Mouse (Mus musculus): ENCODE measurements at regions not wholly inside any gene's neighbourhood (a gene's known extent, or its start where the extent isn't known, plus 50 kb on each side); places are given as distances from the start of the nearest gene placed in this dataset.

DNA sequence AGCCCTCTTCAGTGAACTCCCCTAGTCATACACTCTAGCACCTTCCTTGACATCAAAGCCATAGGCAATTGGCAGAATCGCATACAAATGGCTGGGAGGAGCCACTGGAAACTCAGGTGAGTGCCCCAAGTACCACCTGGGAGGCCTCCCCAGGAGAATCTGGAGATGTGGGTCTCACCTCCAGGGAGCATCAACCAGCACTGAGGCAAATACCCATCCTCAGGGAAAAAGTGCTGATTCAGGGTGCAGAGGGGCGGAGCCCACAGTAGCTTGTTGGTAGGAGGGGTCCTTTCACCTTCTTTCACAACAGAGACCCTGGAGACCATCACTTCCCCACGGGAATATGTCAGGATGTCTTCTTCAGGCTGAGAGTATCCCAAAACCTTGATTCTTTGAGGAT lies 53.4 kb upstream of the Eln start:
- no peak for ATAC-seq (ENCODE audit: low FRiP score, low read depth)
- Histone ChIP-seq H3K27ac (replicated peaks; ENCODE audit: low read depth, low read length) (no peak overlapping the region), H3K4me2 (replicated peaks; ENCODE audit: low read depth, low read length, severe bottlenecking) (no peak overlapping the region)

GRCm38 (mm10) chr5:134799911-134800310 lies 52.8 kb upstream of the Eln start:
- no peaks in the 10 kb centered on the region; the same call in 1 of the 2 replicates for H3K4me1 ChIP-seq (ENCODE audit: control insufficient read depth, insufficient read depth, low read length)
- TF ChIP-seq POLR2A (IDR thresholded peaks at IDR 0.05; ENCODE audit: borderline replicate concordance, extremely low read depth, insufficient read depth, insufficient read length): no peak
- H3K9me3 ChIP-seq (ENCODE audit: control insufficient read depth, low read length): 0 out of 2 replicates have a peak, but pooled peaks cover 4% of the 10 kb centered on the region
- no peaks in the 10 kb centered on the region for H3K27me3 ChIP-seq (ENCODE audit: control insufficient read depth, insufficient read depth, low read length)
- no peak overlapping the region for H3K27ac ChIP-seq (replicated peaks; ENCODE audit: low read depth, low read length)
- H3K36me3 ChIP-seq (ENCODE audit: control insufficient read depth, insufficient read depth, low read length): no peaks in the 10 kb centered on the region
- H3K4me3 ChIP-seq (replicated peaks; ENCODE audit: low read length): no peak overlapping the region
- DNase-seq (ENCODE audit: low spot score) (no peak), ATAC-seq (ENCODE audit: low FRiP score, low read depth) (no peak)
- H3K9ac ChIP-seq (ENCODE audit: low read depth, low read length, severe bottlenecking): no peak overlapping the region
- no peak overlapping the region for H3K4me2 ChIP-seq (replicated peaks; ENCODE audit: low read depth, low read length, severe bottlenecking)

More for the DNA sequence above, 53.4 kb upstream of the Eln start:
- TF ChIP-seq POLR2A (IDR thresholded peaks at IDR 0.05; ENCODE audit: borderline replicate concordance, extremely low read depth, insufficient read depth, insufficient read length): no peak
- H3K9ac ChIP-seq (ENCODE audit: low read depth, low read length, severe bottlenecking): no peak overlapping the region
- 80% methylated on average over 3 of the region's 3 CpGs for WGBS
- H3K4me3 ChIP-seq (replicated peaks; ENCODE audit: low read length): no peak overlapping the region
- no peaks in the 10 kb centered on the region for H3K36me3 ChIP-seq (ENCODE audit: control insufficient read depth, insufficient read depth, low read length)
- H3K9me3 ChIP-seq (ENCODE audit: control insufficient read depth, low read length): 0 out of 2 replicates have a peak, but pooled peaks cover 6% of the 10 kb centered on the region
- DNase-seq (ENCODE audit: low spot score): no peak
- H3K27me3 ChIP-seq (ENCODE audit: control insufficient read depth, insufficient read depth, low read length): no peaks in the 10 kb centered on the region
- no peaks in the 10 kb centered on the region; the same call in 1 of the 2 replicates for H3K4me1 ChIP-seq (ENCODE audit: control insufficient read depth, insufficient read depth, low read length)

DNA sequence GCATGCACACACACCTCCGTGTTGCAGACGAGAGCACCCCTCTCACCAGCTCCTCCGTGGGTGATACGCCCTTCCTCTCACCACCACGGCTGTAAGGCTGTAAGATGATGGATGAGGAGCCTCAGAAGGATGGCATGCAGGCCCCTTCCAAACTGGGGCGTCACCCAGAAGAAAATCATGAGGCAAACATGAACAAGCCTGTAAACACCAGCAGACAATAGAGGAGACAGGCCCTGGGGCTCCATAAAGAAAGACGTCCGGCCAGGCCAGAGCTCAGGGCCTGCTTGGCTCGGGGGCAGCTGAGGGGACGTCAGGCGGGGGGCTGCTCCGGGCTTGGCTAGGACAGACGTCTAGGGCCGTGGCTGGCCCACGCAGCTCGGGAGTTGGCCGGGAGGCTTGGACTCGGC lies 50.6 kb upstream of the Eln start:
- ATAC-seq (ENCODE audit: low FRiP score, low read depth) (no peak), DNase-seq (ENCODE audit: low spot score) (no peak)
- TF ChIP-seq POLR2A (IDR thresholded peaks at IDR 0.05; ENCODE audit: borderline replicate concordance, extremely low read depth, insufficient read depth, insufficient read length): no peak
- Histone ChIP-seq H3K36me3 (ENCODE audit: control insufficient read depth, insufficient read depth, low read length) (no peaks in the 10 kb centered on the region), H3K9ac (ENCODE audit: low read depth, low read length, severe bottlenecking) (peak overlapping the region; percentile 34; the same call in 1 of the 2 replicates), H3K27me3 (ENCODE audit: control insufficient read depth, insufficient read depth, low read length) (no peaks in the 10 kb centered on the region), H3K4me3 (replicated peaks; ENCODE audit: low read length) (no peak overlapping the region), H3K9me3 (ENCODE audit: control insufficient read depth, low read length) (no peaks in the 10 kb centered on the region), H3K4me1 (ENCODE audit: control insufficient read depth, insufficient read depth, low read length) (no peaks in the 10 kb centered on the region; the same call in 1 of the 2 replicates), H3K4me2 (replicated peaks; ENCODE audit: low read depth, low read length, severe bottlenecking) (no peak overlapping the region), H3K27ac (replicated peaks; ENCODE audit: low read depth, low read length) (no peak overlapping the region)
- 44% methylated on average over 18 of the region's 18 CpGs for WGBS

Measured in limb, embryonic 14.5 days (tissue).